Comparison of ENCODE assay signal across 1 mouse cellular context in the genomic region with DNA sequence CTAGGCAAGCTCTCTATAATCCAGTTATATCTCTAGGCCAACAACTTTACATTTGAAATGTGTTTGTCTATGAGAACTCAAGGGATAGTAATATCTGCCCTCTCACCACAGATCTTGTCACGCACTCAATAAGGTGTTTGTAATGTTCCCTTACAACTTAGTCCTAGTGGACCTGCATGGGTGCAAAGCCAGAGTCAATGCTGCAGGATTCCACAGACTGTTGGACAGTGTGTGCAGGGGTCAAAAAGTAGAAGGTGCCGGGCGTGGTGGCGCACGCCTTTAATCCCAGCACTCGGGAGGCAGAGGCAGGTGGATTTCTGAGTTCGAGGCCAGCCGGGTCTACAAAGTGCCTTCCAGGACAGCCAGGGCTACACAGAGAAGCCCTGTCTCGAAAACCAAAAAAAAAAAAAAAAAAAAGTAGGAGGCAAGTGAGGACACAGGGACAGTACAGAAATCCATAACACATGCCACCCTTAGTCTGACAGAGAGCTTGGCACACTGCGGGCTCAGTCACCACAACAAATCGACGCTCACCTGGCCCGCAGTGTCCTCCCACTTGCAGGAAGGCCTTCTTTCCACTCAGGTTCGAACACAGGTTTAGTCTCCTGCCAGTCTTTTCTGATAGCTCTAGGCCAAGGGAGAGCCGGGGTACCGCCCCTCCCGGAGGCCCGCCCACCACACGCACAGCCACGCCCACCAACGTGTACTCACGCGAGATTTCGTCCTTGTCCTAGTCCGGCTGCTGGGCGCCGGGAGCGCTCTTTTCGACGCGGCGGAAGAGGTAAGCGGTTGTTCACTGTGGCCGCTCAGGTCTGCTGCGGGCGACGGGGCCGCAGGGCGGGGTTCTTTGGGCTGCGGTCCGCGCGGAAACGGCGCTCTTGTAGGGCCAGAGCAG.
TF ChIP-seq lines count a peak whose summit lies in the region.

Gene Taf1d, plus strand, starts transcription at position 712 of the 895 bp plus-strand sequence.

TF ChIP-seq in CH12.LX, 34 proteins besides CTCF, POLR2A, EP300 and RAD21 (continued from another document):
- TF ChIP-seq MEF2A (IDR thresholded peaks at IDR 0.05; ENCODE audit: borderline replicate concordance, low read depth, low read length) (no peak), ZNF384 (IDR thresholded peaks at IDR 0.05; ENCODE audit: low read depth, low read length) (peak; percentile 81), PAX5 (IDR thresholded peaks at IDR 0.05; ENCODE audit: low read length) (no peak), CHD2 (IDR thresholded peaks at IDR 0.05; ENCODE audit: low read length) (peak; percentile 98), HCFC1 (IDR thresholded peaks at IDR 0.05; ENCODE audit: low read depth, low read length) (peak; percentile 66)
